Mouse (Mus musculus) olfactory bulb, adult 2 months (tissue): ENCODE measurements around the gene Dna2. TPM values are rescaled to one million over a fixed set of nuclear protein-coding genes. Genes with fewer than 3 reads are reported as not detected.

ENCODE experiments used
- H3K27ac ChIP-seq: fragments of 200-500 bp; 2 replicates; pipeline ENCODE4 v1.5.1; 2012; ENCODE audit warnings: low read depth, low read length; ENCODE audit not compliant: insufficient read depth
- H3K4me1 ChIP-seq: fragments of 200-500 bp; 2 replicates; pipeline ENCODE4 v1.6.1; 2012; ENCODE audit warnings: low read length; ENCODE audit not compliant: control insufficient read depth, insufficient read depth
- H3K4me3 ChIP-seq: fragments of 200-500 bp; 2 replicates; pipeline ENCODE4 v1.5.1; 2012; ENCODE audit warnings: mild to moderate bottlenecking, low read depth, low read length, moderate library complexity; ENCODE audit not compliant: insufficient read depth
- CTCF ChIP-seq: fragments of 200-500 bp; IDR thresholded peaks from 2 replicates; pipeline ENCODE4 v1.5.1; 2012; ENCODE audit warnings: low read depth, mild to moderate bottlenecking, low read length, moderate library complexity; ENCODE audit not compliant: insufficient read depth
- POLR2A ChIP-seq: fragments of 200-500 bp; IDR thresholded peaks from 2 replicates; pipeline ENCODE4 v1.6.1; 2012; ENCODE audit warnings: mild to moderate bottlenecking, low read depth, low read length, moderate library complexity; ENCODE audit not compliant: insufficient read depth
- WGBS: fragments of 180-500 bp; shearing (Covaris S2); methylation state at CpG from one replicate; pipeline ENCODE4 v1.1.7; 2018; 5-methylcytosine and 5-hydroxymethylcytosine counted together
- polyA plus RNA-seq: library from polyadenylated mRNA; stranded (reverse); fragments of >200 nt; gene quantifications from 2 replicates; pipeline ENCODE4 v1.2.4, GENCODE M21; 2012; ENCODE audit warnings: low replicate concordance; ENCODE audit not compliant: missing spikeins, insufficient read depth, insufficient read length

Dna2 gene
- polyA plus RNA-seq, 1 experiment, result not detected

DNA sequence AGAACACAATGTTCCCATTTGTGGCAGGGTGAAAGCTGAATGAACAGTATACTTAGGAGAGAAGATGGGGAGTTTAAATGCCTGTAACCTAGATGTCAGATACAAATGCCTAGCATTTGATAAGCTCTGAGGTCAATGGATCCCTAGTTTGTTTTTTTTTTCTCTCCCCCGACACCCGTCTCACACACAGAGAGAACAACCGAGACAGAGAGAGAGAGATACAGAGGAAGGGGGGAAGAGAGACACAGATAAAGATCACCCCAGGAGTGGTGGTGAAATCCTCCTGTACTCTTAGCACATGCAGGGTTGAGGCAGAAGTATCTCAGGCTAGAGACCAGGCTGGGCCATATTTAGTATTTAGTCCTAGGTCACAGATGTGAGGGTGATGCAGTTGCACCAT lies 27.8 kb upstream of the Dna2 start:
- no peak for TF ChIP-seq POLR2A
- TF ChIP-seq CTCF, result no peak
- 88% methylated on average over 3 of the region's 3 CpGs for WGBS
- Histone ChIP-seq H3K4me1 (peaks cover 8% of the 10 kb centered on the region; the same call in 1 of the 2 replicates), H3K27ac (no peak overlapping the region), H3K4me3 (no peak overlapping the region)

GRCm38 (mm10) chr10:62919925-62920765 lies 26.7 kb upstream of the Dna2 start, which contains the start of gene Slc25a16:
Gene Slc25a16, plus strand, starts transcription at chr10:62920633.
- Histone ChIP-seq H3K4me3 (peak within 1 kb of the TSS; percentile 97), H3K4me1 (peaks cover 8% of the 10 kb centered on the region; the same call in 1 of the 2 replicates), H3K27ac (peak within 1 kb of the TSS; percentile 79)
- WGBS, result under 1% methylated on average over 50 of the region's 50 CpGs
- TF ChIP-seq POLR2A (peak; percentile 92), CTCF (no peak)

GRCm38 (mm10) chr10:62920766-62921156 lies 26.1 kb upstream of the Dna2 start:
- TF ChIP-seq POLR2A, result no peak
- no peak for TF ChIP-seq CTCF
- under 1% methylated on average over 29 of the region's 29 CpGs for WGBS
- Histone ChIP-seq H3K4me1 (peaks cover 8% of the 10 kb centered on the region; the same call in 1 of the 2 replicates), H3K4me3 (peak overlapping the region; percentile 97), H3K27ac (peak overlapping the region; percentile 62; the same call in 1 of the 2 replicates)

GRCm38 (mm10) chr10:62924096-62924635 lies 22.7 kb upstream of the Dna2 start:
- TF ChIP-seq CTCF, result no peak
- TF ChIP-seq POLR2A, result no peak
- 80% methylated on average over 4 of the region's 4 CpGs for WGBS
- Histone ChIP-seq H3K27ac (no peak overlapping the region), H3K4me1 (peaks cover 8% of the 10 kb centered on the region; the same call in 1 of the 2 replicates), H3K4me3 (no peak overlapping the region)

GRCm38 (mm10) chr10:62932381-62932780 lies 14.4 kb upstream of the Dna2 start:
- no peak overlapping the region for H3K27ac ChIP-seq
- no peak overlapping the region for H3K4me3 ChIP-seq
- 94% methylated on average over 1 of the region's 1 CpGs for WGBS
- TF ChIP-seq CTCF, result no peak
- no peak for TF ChIP-seq POLR2A
- H3K4me1 ChIP-seq, result no peaks in the 10 kb centered on the region

- no peaks in the 10 kb centered on the region for H3K4me1 ChIP-seq
- H3K4me3 ChIP-seq, result no peak overlapping the region
- no peak overlapping the region for H3K27ac ChIP-seq
- TF ChIP-seq CTCF (no peak), POLR2A (no peak)
- 89% methylated on average over 10 of the region's 10 CpGs for WGBS
Measured at GRCm38 (mm10) chr10:62944975-62945580, 1.7 kb upstream of the Dna2 start.

DNA sequence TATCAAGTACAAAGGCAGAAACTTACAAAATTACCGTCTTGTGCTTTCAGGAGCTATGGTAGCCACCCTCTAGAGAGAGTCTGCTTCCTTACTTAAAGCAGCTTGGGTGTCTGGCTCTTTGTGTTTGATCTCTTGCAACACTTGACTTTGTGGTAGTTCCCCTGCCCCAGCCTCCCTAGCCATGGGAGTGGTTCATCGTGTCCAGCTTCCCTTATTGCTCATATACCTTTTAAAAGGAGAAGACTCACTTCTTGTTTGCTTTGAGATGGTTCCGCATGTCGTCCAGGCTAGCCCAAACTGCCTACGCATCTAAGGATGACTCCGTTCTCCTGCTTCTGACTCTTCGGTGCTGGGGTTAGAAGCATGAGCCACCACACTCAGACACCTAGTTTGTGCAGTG lies 1.7 kb downstream of the Dna2 start:
- WGBS, result 93% methylated on average over 7 of the region's 7 CpGs
- no peak overlapping the region for H3K4me3 ChIP-seq
- H3K27ac ChIP-seq, result no peak overlapping the region
- TF ChIP-seq POLR2A (no peak), CTCF (no peak)
- H3K4me1 ChIP-seq, result no peaks in the 10 kb centered on the region

GRCm38 (mm10) chr10:62963956-62964355 lies 17.1 kb downstream of the Dna2 start:
- Histone ChIP-seq H3K27ac (no peak overlapping the region), H3K4me3 (no peak overlapping the region), H3K4me1 (no peaks in the 10 kb centered on the region)
- TF ChIP-seq POLR2A, result no peak
- no peak for TF ChIP-seq CTCF
- 97% methylated on average over 7 of the region's 7 CpGs for WGBS

GRCm38 (mm10) chr10:62965796-62966195 lies 19.0 kb downstream of the Dna2 start:
- Histone ChIP-seq H3K4me1 (no peaks in the 10 kb centered on the region), H3K27ac (no peak overlapping the region), H3K4me3 (no peak overlapping the region)
- WGBS, result 95% methylated on average over 11 of the region's 11 CpGs
- TF ChIP-seq CTCF (no peak), POLR2A (no peak)
